Mouse (Mus musculus): ENCODE measurements around the gene Specc1l. TPM values are rescaled to one million over a fixed set of nuclear protein-coding genes. Genes with fewer than 3 reads are reported as not detected.

Specc1l gene
- total and polyA plus RNA-seq, 2 experiments, result 5.3 to 10.8 TPM

DNA sequence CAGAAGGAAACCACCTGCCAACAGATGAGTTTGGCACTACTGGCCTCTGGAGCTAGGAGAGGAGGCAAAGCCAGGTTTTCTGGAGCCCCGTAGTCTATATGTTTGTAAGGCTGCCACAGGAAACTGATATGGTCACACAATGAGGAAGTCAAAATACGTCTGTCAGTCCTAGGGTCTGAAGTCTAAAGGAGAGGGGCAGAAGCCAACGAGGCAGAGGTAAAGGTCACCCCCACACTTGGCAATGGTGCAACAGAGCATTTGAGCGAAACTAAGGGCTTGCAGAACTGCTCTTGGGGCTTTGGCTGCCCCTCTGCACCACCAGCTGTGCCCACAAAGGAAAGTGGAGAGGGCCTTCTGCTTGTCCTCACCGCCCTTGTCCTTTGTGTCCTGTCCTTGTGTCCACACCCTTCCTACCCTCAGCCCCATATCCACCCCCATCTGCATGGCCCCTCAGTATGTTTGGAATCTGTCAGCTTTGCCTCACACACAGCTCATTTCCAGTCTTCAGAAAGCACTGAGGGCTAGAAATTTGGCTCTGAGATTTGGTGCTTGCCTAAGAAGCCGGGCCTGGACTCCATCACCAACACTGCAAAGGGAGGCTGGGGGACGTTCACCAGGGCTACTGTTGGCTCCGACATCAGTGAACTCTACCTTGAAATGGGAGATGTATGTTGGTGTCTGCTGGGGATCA, 24.4 kb upstream of the Specc1l start:
- Histone ChIP-seq H3K4me3 (ENCODE audit: insufficient read depth, low read depth, low read length) (no peak overlapping the region), H3K4me1 (ENCODE audit: control insufficient read depth, insufficient read depth, low read length) (peaks cover 3% of the 10 kb centered on the region; the same call in 1 of the 2 replicates), H3K27ac (replicated peaks; ENCODE audit: insufficient read depth, low read depth, low read length) (no peak overlapping the region), H3K27me3 (ENCODE audit: control insufficient read depth, insufficient read depth, low read length) (no peaks in the 10 kb centered on the region), H3K36me3 (ENCODE audit: control insufficient read depth, insufficient read depth, low read length) (no peaks in the 10 kb centered on the region), H3K9ac (ENCODE audit: low read depth, low read length) (no peak overlapping the region), H3K79me2 (ENCODE audit: control insufficient read depth, insufficient read depth, low read length) (no peaks in the 10 kb centered on the region)
- peak; percentile 29 for DNase-seq (ENCODE audit: extremely low read depth, low read depth, low spot score)
- WGBS, result 52% methylated on average over 8 of the region's 8 CpGs
- TF ChIP-seq POLR2A (IDR thresholded peaks at IDR 0.05; ENCODE audit: extremely low read depth, insufficient read depth, low read length) (no peak), CTCF (IDR thresholded peaks at IDR 0.05; ENCODE audit: low read depth, low read length) (no peak)

DNA sequence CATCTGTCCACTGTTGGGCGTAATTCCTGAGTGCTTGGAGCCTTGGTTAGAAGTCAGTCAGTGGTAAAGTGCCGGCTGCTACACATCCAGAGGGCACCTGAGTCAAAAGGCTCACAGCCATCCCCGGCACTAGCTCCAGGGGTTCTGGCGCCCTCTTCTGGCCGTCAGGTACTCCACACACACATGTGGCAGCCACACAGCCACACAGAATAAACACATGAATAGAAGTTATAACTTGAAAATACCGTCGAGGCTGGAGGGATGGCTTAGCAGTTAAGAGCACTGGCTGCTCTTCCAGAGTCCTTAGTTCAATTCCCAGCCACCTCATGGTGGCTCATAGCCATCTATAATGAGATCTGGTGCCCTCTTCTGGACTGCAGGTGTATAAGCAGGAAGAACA, 20.2 kb upstream of the Specc1l start:
- Histone ChIP-seq H3K4me1 (ENCODE audit: control insufficient read depth, insufficient read depth, low read length) (peaks cover 3% of the 10 kb centered on the region; the same call in 1 of the 2 replicates), H3K9ac (ENCODE audit: low read depth, low read length) (no peak overlapping the region), H3K27me3 (ENCODE audit: control insufficient read depth, insufficient read depth, low read length) (no peaks in the 10 kb centered on the region), H3K79me2 (ENCODE audit: control insufficient read depth, insufficient read depth, low read length) (no peaks in the 10 kb centered on the region), H3K36me3 (ENCODE audit: control insufficient read depth, insufficient read depth, low read length) (no peaks in the 10 kb centered on the region), H3K27ac (replicated peaks; ENCODE audit: insufficient read depth, low read depth, low read length) (no peak overlapping the region), H3K4me3 (ENCODE audit: insufficient read depth, low read depth, low read length) (no peak overlapping the region)
- WGBS, result 54% methylated on average over 7 of the region's 7 CpGs
- no peak for DNase-seq (ENCODE audit: extremely low read depth, low read depth, low spot score)
- TF ChIP-seq CTCF (IDR thresholded peaks at IDR 0.05; ENCODE audit: low read depth, low read length) (peak; percentile 51), POLR2A (IDR thresholded peaks at IDR 0.05; ENCODE audit: extremely low read depth, insufficient read depth, low read length) (no peak)

DNA sequence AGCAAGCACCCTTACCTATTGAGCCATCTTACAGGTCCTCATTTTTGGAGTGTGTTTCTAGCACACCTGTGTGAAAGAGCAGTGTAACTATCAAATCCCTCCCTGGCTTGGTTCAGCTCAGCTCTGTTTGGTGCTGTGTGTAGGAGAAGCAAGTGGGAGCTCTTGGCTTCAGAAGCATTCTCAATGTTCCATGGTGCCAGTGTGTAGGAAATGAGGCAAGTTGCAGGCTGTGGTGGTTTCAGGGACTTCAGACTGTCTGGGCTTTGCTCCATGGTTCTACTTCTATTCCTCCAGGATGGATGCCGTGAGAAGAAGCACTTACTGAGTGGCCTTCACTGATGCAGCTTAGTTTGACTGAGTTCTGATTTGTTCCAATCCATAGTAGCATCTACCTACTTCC, 14.1 kb upstream of the Specc1l start:
- H3K4me1 ChIP-seq (ENCODE audit: control insufficient read depth, insufficient read depth, low read length), result no peaks in the 10 kb centered on the region
- 97% methylated on average over 1 of the region's 1 CpGs for WGBS
- H3K36me3 ChIP-seq (ENCODE audit: control insufficient read depth, insufficient read depth, low read length), result no peaks in the 10 kb centered on the region
- no peak overlapping the region for H3K9ac ChIP-seq (ENCODE audit: low read depth, low read length)
- no peaks in the 10 kb centered on the region for H3K27me3 ChIP-seq (ENCODE audit: control insufficient read depth, insufficient read depth, low read length)
- H3K79me2 ChIP-seq (ENCODE audit: control insufficient read depth, insufficient read depth, low read length), result no peaks in the 10 kb centered on the region
- no peak for TF ChIP-seq POLR2A (IDR thresholded peaks at IDR 0.05; ENCODE audit: extremely low read depth, insufficient read depth, low read length)
- no peak for TF ChIP-seq CTCF (IDR thresholded peaks at IDR 0.05; ENCODE audit: low read depth, low read length)
- no peak overlapping the region for H3K27ac ChIP-seq (replicated peaks; ENCODE audit: insufficient read depth, low read depth, low read length)
- DNase-seq (ENCODE audit: extremely low read depth, low read depth, low spot score), result no peak
- H3K4me3 ChIP-seq (ENCODE audit: insufficient read depth, low read depth, low read length), result no peak overlapping the region

DNA sequence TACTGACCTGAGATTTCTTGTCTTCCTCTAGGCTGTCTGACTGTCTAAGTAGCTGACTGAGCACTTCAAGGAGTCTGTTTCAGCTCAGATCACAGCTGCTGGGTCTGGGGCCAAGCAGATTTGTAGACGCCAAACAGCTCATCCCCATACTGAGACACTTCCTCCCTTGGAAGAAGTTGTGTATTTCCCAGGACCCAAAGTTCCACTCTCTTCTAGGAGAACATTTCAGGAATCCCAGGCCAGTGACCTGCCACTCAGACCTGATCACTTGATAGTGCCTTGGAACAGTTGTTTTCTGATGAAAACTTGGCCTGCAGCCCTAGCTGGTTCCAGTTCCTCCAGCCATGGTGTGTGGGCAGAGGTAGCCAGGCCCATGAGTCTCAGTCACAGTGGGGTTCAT, 11.1 kb upstream of the Specc1l start:
- TF ChIP-seq CTCF (IDR thresholded peaks at IDR 0.05; ENCODE audit: low read depth, low read length) (no peak), POLR2A (IDR thresholded peaks at IDR 0.05; ENCODE audit: extremely low read depth, insufficient read depth, low read length) (no peak)
- Histone ChIP-seq H3K4me1 (ENCODE audit: control insufficient read depth, insufficient read depth, low read length) (no peaks in the 10 kb centered on the region), H3K27ac (replicated peaks; ENCODE audit: insufficient read depth, low read depth, low read length) (no peak overlapping the region), H3K36me3 (ENCODE audit: control insufficient read depth, insufficient read depth, low read length) (no peaks in the 10 kb centered on the region), H3K27me3 (ENCODE audit: control insufficient read depth, insufficient read depth, low read length) (no peaks in the 10 kb centered on the region), H3K79me2 (ENCODE audit: control insufficient read depth, insufficient read depth, low read length) (no peaks in the 10 kb centered on the region), H3K4me3 (ENCODE audit: insufficient read depth, low read depth, low read length) (no peak overlapping the region), H3K9ac (ENCODE audit: low read depth, low read length) (no peak overlapping the region)
- 74% methylated on average over 1 of the region's 1 CpGs for whole genome bisulfite sequencing
- DNase-seq (ENCODE audit: extremely low read depth, low read depth, low spot score), result no peak

DNA sequence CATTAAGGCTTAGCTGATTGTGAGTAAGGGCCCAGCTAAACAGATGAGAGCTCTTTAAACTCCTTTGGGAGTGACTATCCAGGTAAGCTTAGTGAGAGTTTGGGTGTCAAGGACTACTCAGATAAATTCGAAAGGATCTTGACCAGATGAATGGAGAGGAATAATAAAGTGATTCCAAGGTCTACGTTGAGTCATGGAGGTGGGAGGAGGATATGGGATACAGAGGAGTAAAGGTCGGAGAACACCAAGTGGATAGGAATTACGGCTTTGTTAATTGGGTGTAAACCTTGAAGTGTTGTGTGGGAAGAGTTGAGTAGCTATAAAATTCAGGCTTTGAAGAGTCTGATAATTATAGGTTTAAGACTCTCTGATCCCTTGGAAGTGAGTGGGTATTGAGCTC, 5.7 kb upstream of the Specc1l start:
- no peak for DNase-seq (ENCODE audit: extremely low read depth, low read depth, low spot score)

DNA sequence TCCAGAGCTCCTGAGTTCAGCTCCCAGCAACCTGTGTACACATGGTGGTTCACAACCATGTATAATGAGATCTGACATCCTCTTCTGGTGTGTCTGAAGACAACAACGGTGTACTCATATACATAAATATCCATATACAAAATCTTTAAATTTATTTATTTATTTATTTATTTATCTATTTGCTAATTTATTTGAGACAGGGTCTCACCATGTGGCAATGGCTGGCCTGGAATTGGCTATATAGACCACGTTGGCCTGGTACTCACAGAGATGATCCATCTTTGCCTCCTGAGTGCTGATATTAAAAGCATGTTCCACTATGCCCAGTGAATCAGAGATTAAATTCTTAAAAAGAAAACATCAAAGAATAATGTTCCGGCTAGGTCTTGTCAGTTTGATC, 1.0 kb upstream of the Specc1l start:
- H3K27ac ChIP-seq (replicated peaks; ENCODE audit: insufficient read depth, low read depth, low read length), result no peak overlapping the region
- DNase-seq (ENCODE audit: extremely low read depth, low read depth, low spot score), result no peak
- peaks cover 7% of the 10 kb centered on the region; the same call in 1 of the 2 replicates for H3K79me2 ChIP-seq (ENCODE audit: control insufficient read depth, insufficient read depth, low read length)
- WGBS, result 86% methylated on average over 3 of the region's 3 CpGs
- H3K4me3 ChIP-seq (ENCODE audit: insufficient read depth, low read depth, low read length), result no peak overlapping the region
- H3K4me1 ChIP-seq (ENCODE audit: control insufficient read depth, insufficient read depth, low read length), result peaks cover 5% of the 10 kb centered on the region; the same call in 1 of the 2 replicates
- H3K27me3 ChIP-seq (ENCODE audit: control insufficient read depth, insufficient read depth, low read length), result no peaks in the 10 kb centered on the region
- H3K36me3 ChIP-seq (ENCODE audit: control insufficient read depth, insufficient read depth, low read length), result no peaks in the 10 kb centered on the region
- TF ChIP-seq CTCF (IDR thresholded peaks at IDR 0.05; ENCODE audit: low read depth, low read length), result no peak
- TF ChIP-seq POLR2A (IDR thresholded peaks at IDR 0.05; ENCODE audit: extremely low read depth, insufficient read depth, low read length), result no peak
- no peak overlapping the region for H3K9ac ChIP-seq (ENCODE audit: low read depth, low read length)

More for the DNA sequence above, 5.7 kb upstream of the Specc1l start:
- H3K4me3 ChIP-seq (ENCODE audit: insufficient read depth, low read depth, low read length), result no peak overlapping the region
- H3K36me3 ChIP-seq (ENCODE audit: control insufficient read depth, insufficient read depth, low read length), result no peaks in the 10 kb centered on the region
- H3K9ac ChIP-seq (ENCODE audit: low read depth, low read length), result no peak overlapping the region
- WGBS, result 78% methylated on average over 4 of the region's 4 CpGs
- TF ChIP-seq CTCF (IDR thresholded peaks at IDR 0.05; ENCODE audit: low read depth, low read length) (no peak), POLR2A (IDR thresholded peaks at IDR 0.05; ENCODE audit: extremely low read depth, insufficient read depth, low read length) (no peak)
- H3K79me2 ChIP-seq (ENCODE audit: control insufficient read depth, insufficient read depth, low read length), result no peaks in the 10 kb centered on the region
- H3K27ac ChIP-seq (replicated peaks; ENCODE audit: insufficient read depth, low read depth, low read length), result no peak overlapping the region
- no peaks in the 10 kb centered on the region for H3K4me1 ChIP-seq (ENCODE audit: control insufficient read depth, insufficient read depth, low read length)
- no peaks in the 10 kb centered on the region for H3K27me3 ChIP-seq (ENCODE audit: control insufficient read depth, insufficient read depth, low read length)

All from liver, adult 2 months (tissue).